Mouse (Mus musculus): Measurements from ENCODE around the gene Ptpra.
"Not testable (repeated sequence)": the region's sequence is repeated elsewhere in the genome, so short reads cannot be mapped to it uniquely, and the experiment has no call there.

The Ptpra gene

GRCm38 (mm10) chr2:130488002-130488401 lies 37.9 kb downstream of the Ptpra start:
- no peak for ATAC-seq (ENCODE audit: low TSS enrichment)

GRCm38 (mm10) chr2:130488600-130488999 lies 38.5 kb downstream of the Ptpra start:
- no peak for ATAC-seq (ENCODE audit: low TSS enrichment)

GRCm38 (mm10) chr2:130491162-130491561 lies 41.1 kb downstream of the Ptpra start:
- ATAC-seq (ENCODE audit: low TSS enrichment), result no peak

GRCm38 (mm10) chr2:130491587-130491986 lies 41.5 kb downstream of the Ptpra start:
- peak; percentile 54 for ATAC-seq (ENCODE audit: low TSS enrichment)

- ATAC-seq (ENCODE audit: low TSS enrichment), result not testable (repeated sequence)
Measured at GRCm38 (mm10) chr2:130495114-130495513, 45.0 kb downstream of the Ptpra start.

GRCm38 (mm10) chr2:130496037-130496436 lies 46.0 kb downstream of the Ptpra start:
- peak; percentile 60 for ATAC-seq (ENCODE audit: low TSS enrichment)

- no peak for ATAC-seq (ENCODE audit: low TSS enrichment)
Measured at GRCm38 (mm10) chr2:130496931-130497330, 46.9 kb downstream of the Ptpra start.

- ATAC-seq (ENCODE audit: low TSS enrichment), result no peak
Measured at GRCm38 (mm10) chr2:130499546-130499945, 49.5 kb downstream of the Ptpra start.

- ATAC-seq (ENCODE audit: low TSS enrichment), result no peak
Measured at GRCm38 (mm10) chr2:130501556-130501955, 51.5 kb downstream of the Ptpra start.

GRCm38 (mm10) chr2:130511616-130512015 lies 61.5 kb downstream of the Ptpra start:
- not testable (repeated sequence) for ATAC-seq (ENCODE audit: low TSS enrichment)

- ATAC-seq (ENCODE audit: low TSS enrichment), result no peak
Measured at GRCm38 (mm10) chr2:130513907-130514306, 63.8 kb downstream of the Ptpra start.

GRCm38 (mm10) chr2:130515791-130516190 lies 65.7 kb downstream of the Ptpra start:
- no peak for ATAC-seq (ENCODE audit: low TSS enrichment)

- no peak for ATAC-seq (ENCODE audit: low TSS enrichment)
Measured at GRCm38 (mm10) chr2:130521927-130522326, 71.8 kb downstream of the Ptpra start.

GRCm38 (mm10) chr2:130525480-130525879 lies 75.4 kb downstream of the Ptpra start:
- ATAC-seq (ENCODE audit: low TSS enrichment), result not testable (repeated sequence)

GRCm38 (mm10) chr2:130528457-130528856 lies 78.4 kb downstream of the Ptpra start:
- ATAC-seq (ENCODE audit: low TSS enrichment), result no peak

GRCm38 (mm10) chr2:130529290-130529689 lies 79.2 kb downstream of the Ptpra start:
- no peak for ATAC-seq (ENCODE audit: low TSS enrichment)

GRCm38 (mm10) chr2:130529925-130530324 lies 79.8 kb downstream of the Ptpra start:
- ATAC-seq (ENCODE audit: low TSS enrichment), result no peak

- no peak for ATAC-seq (ENCODE audit: low TSS enrichment)
Measured at GRCm38 (mm10) chr2:130532201-130532600, 82.1 kb downstream of the Ptpra start.

GRCm38 (mm10) chr2:130535017-130535416 lies 84.9 kb downstream of the Ptpra start:
- ATAC-seq (ENCODE audit: low TSS enrichment), result no peak

GRCm38 (mm10) chr2:130536890-130537289 lies 86.8 kb downstream of the Ptpra start:
- no peak for ATAC-seq (ENCODE audit: low TSS enrichment)

GRCm38 (mm10) chr2:130538876-130539546 lies 88.9 kb downstream of the Ptpra start:
- ATAC-seq (ENCODE audit: low TSS enrichment), result no peak

GRCm38 (mm10) chr2:130540266-130540665 lies 90.2 kb downstream of the Ptpra start:
- no peak for ATAC-seq (ENCODE audit: low TSS enrichment)

GRCm38 (mm10) chr2:130546957-130547356 lies 96.9 kb downstream of the Ptpra start:
- no peak for ATAC-seq (ENCODE audit: low TSS enrichment)

- ATAC-seq (ENCODE audit: low TSS enrichment), result no peak
Measured at GRCm38 (mm10) chr2:130554841-130555240, 104.8 kb downstream of the Ptpra start.
